8 mouse cellular contexts compared by ENCODE assay signal in genomic region chr13:21721757-21722372, GRCm38 (mm10). TPM values are rescaled to one million over a fixed set of nuclear protein-coding genes. Genes with fewer than 3 reads are reported as not detected.
DNase-seq lines count a peak whose midpoint lies in the region; ATAC-seq and TF ChIP-seq lines count a peak whose summit lies in the region.
"Not testable (repeated sequence)": the region's sequence is repeated elsewhere in the genome, so short reads cannot be mapped to it uniquely, and the experiment has no call there.

TSS of gene Hist1h2bm (plus strand) at chr13:21722044.

- H3K27me3 ChIP-seq in C2C12 (ENCODE audit: control insufficient read depth, insufficient read depth, insufficient read length); heart, embryonic 11.5 days (ENCODE audit: control insufficient read depth, insufficient read depth, low read length); kidney, embryonic 14.5 days (ENCODE audit: control insufficient read depth, insufficient read depth, low read length); limb, embryonic 13.5 days; midbrain, embryonic 14.5 days (ENCODE audit: control insufficient read depth, insufficient read depth, low read length): not testable (repeated sequence)

- not testable (repeated sequence) for H3K79me3 ChIP-seq in C2C12 (ENCODE audit: low read depth)

- peak within 1 kb of the TSS; percentile 31 for H3K4me3 ChIP-seq in C2C12 (ENCODE audit: insufficient read depth, poor library complexity, severe bottlenecking)
- H3K4me3 ChIP-seq in heart, embryonic 11.5 days (ENCODE audit: low read depth, low read length), result peak within 1 kb of the TSS; percentile 42
- H3K4me3 ChIP-seq in kidney, embryonic 14.5 days (ENCODE audit: low read length), result peak within 1 kb of the TSS; percentile 36; the same call in 1 of the 2 replicates
- peak within 1 kb of the TSS; percentile 45 for H3K4me3 ChIP-seq in limb, embryonic 13.5 days
- peak within 1 kb of the TSS; percentile 39 for H3K4me3 ChIP-seq in midbrain, embryonic 14.5 days (replicated peaks; ENCODE audit: low read depth, low read length)

- TF ChIP-seq POLR2A in brain, embryonic 14.5 days (IDR thresholded peaks at IDR 0.05; ENCODE audit: borderline replicate concordance, extremely low read depth, insufficient read depth, insufficient read length, poor library complexity, severe bottlenecking), result peak; percentile 52; the same call in 1 of the 2 replicates

- 0% methylated on average over 35 of the region's 37 CpGs for WGBS in heart, embryonic 11.5 days (ENCODE audit: insufficient replicate concordance)
- WGBS in kidney, embryonic 14.5 days, result under 1% methylated on average over 37 of the region's 37 CpGs
- WGBS in limb, embryonic 13.5 days, result under 1% methylated on average over 37 of the region's 37 CpGs
- WGBS in midbrain, embryonic 14.5 days, result under 1% methylated on average over 37 of the region's 37 CpGs

- H3ac ChIP-seq in C2C12 (ENCODE audit: control insufficient read depth, insufficient read length, low read depth), result peak within 1 kb of the TSS; percentile 85

- TF ChIP-seq CTCF in C2C12 (IDR thresholded peaks at IDR 0.05; ENCODE audit: control insufficient read depth, insufficient read depth, insufficient read length); brain, embryonic 14.5 days (IDR thresholded peaks at IDR 0.05; ENCODE audit: borderline replicate concordance, extremely low read depth, insufficient read depth, insufficient read length): not testable (repeated sequence)

- peak; percentile 98 for DNase-seq in brain, embryonic 14.5 days (ENCODE audit: low read depth)
- peak; percentile 93 for DNase-seq in midbrain, embryonic 14.5 days
- DNase-seq in spleen, postnatal 10 days (ENCODE audit: low spot score in 2 of 2), result peak; percentile 76 to 80

- H3K27ac ChIP-seq in heart, embryonic 11.5 days (ENCODE audit: low read depth, low read length), result peak within 1 kb of the TSS; percentile 86
- H3K27ac ChIP-seq in kidney, embryonic 14.5 days (ENCODE audit: low read depth, low read length), result peak within 1 kb of the TSS; percentile 97
- H3K27ac ChIP-seq in limb, embryonic 13.5 days, result peak within 1 kb of the TSS; percentile 88
- peak within 1 kb of the TSS; percentile 86 for H3K27ac ChIP-seq in midbrain, embryonic 14.5 days (replicated peaks; ENCODE audit: low read depth, low read length)

- peak within 1 kb of the TSS; percentile 71 for H3K9ac ChIP-seq in heart, embryonic 11.5 days (ENCODE audit: low read depth, low read length)
- peak within 1 kb of the TSS; percentile 66 for H3K9ac ChIP-seq in kidney, embryonic 14.5 days (ENCODE audit: low read depth, low read length)
- peak within 1 kb of the TSS; percentile 63 for H3K9ac ChIP-seq in limb, embryonic 13.5 days
- peak within 1 kb of the TSS; percentile 46; the same call in 1 of the 2 replicates for H3K9ac ChIP-seq in midbrain, embryonic 14.5 days (replicated peaks; ENCODE audit: low read length)

- not testable (repeated sequence) for H3K9me3 ChIP-seq in heart, embryonic 11.5 days (replicated peaks; ENCODE audit: control insufficient read depth, low read length); kidney, embryonic 14.5 days (ENCODE audit: control insufficient read depth, low read length); limb, embryonic 13.5 days; midbrain, embryonic 14.5 days (ENCODE audit: control insufficient read depth, low read length)

- H3K79me2 ChIP-seq in C2C12 (ENCODE audit: control insufficient read depth, insufficient read depth), result not testable (repeated sequence)

- peak within 1 kb of the TSS; percentile 68 for H3K4me2 ChIP-seq in heart, embryonic 11.5 days
- peak within 1 kb of the TSS; percentile 56 for H3K4me2 ChIP-seq in kidney, embryonic 14.5 days (replicated peaks; ENCODE audit: low read depth, low read length)
- peak within 1 kb of the TSS; percentile 66 for H3K4me2 ChIP-seq in limb, embryonic 13.5 days (replicated peaks)
- peak within 1 kb of the TSS; percentile 64 for H3K4me2 ChIP-seq in midbrain, embryonic 14.5 days (ENCODE audit: low read length)

- H3K4me1 ChIP-seq in heart, embryonic 11.5 days (ENCODE audit: control insufficient read depth, insufficient read depth, low read length), result not testable (repeated sequence)
- peaks cover 13% of the 10 kb centered on the region; the same call in 1 of the 2 replicates for H3K4me1 ChIP-seq in kidney, embryonic 14.5 days (ENCODE audit: control insufficient read depth, insufficient read depth, low read length)
- peaks cover 33% of the 10 kb centered on the region for H3K4me1 ChIP-seq in limb, embryonic 13.5 days
- peaks cover 20% of the 10 kb centered on the region for H3K4me1 ChIP-seq in midbrain, embryonic 14.5 days (ENCODE audit: control insufficient read depth, insufficient read depth, low read length)

- not testable (repeated sequence) for H3K36me3 ChIP-seq in C2C12 (ENCODE audit: control insufficient read depth, insufficient read depth); heart, embryonic 11.5 days (ENCODE audit: control insufficient read depth, insufficient read depth, low read length); kidney, embryonic 14.5 days (ENCODE audit: control insufficient read depth, insufficient read depth, low read length); limb, embryonic 13.5 days; midbrain, embryonic 14.5 days (ENCODE audit: control insufficient read depth, insufficient read depth, low read length)

- peak; percentile 86 for ATAC-seq in erythroblast, adult 5-6 weeks (replicated peaks; ENCODE audit: low FRiP score, poor library complexity, severe bottlenecking)
- ATAC-seq in heart, embryonic 11.5 days (replicated peaks; ENCODE audit: insufficient number of reproducible peaks, low FRiP score, low TSS enrichment), result peak; percentile 94
- peak; percentile 98 for ATAC-seq in kidney, embryonic 14.5 days (ENCODE audit: low FRiP score, low TSS enrichment)
- peak; percentile 97 for ATAC-seq in limb, embryonic 13.5 days (ENCODE audit: low FRiP score, low read depth)
- ATAC-seq in midbrain, embryonic 14.5 days (ENCODE audit: low FRiP score, low TSS enrichment), result peak; percentile 94

TF ChIP-seq in C2C12, 6 proteins besides CTCF, POLR2A, EP300 and RAD21:
- TF ChIP-seq CEBPB (IDR thresholded peaks at IDR 0.05; ENCODE audit: low read depth) (peak; percentile 22), MAX (IDR thresholded peaks at IDR 0.05) (peak; percentile 35)
TF ChIP-seq in C2C12: peak in this region for 2; not testable (repeated sequence) for 4.

RNA-seq across cellular contexts. Expression of gene Hist1h2bm, which starts in this region (rescaled TPM):
- polyA plus RNA-seq in C2C12 (2012; fragmentation: generic; extraction: Trizol), result 3.4 TPM
- polyA plus RNA-seq in brain, embryonic 14.5 days (2012; rRNA removed), result 17.0 and 18.2 TPM in 2 replicates
- 65.8 and 82.8 TPM in 2 replicates for total RNA-seq in erythroblast, adult 5-6 weeks (2015; ENCODE audit: low replicate concordance)
- 254 and 277 TPM in 2 replicates for total RNA-seq in erythroblast, adult 5-6 weeks (2017; ENCODE audit: low replicate concordance)
- 1.4 and 1.6 TPM in 2 replicates for polyA plus RNA-seq in heart, embryonic 11.5 days (2014; fragmentation: Nextera tagmentation; extraction: Ambion mirVana)
- 6.8 and 12.6 TPM in 2 replicates for polyA plus RNA-seq in kidney, embryonic 14.5 days (2014; fragmentation: Nextera tagmentation; extraction: Ambion mirVana)
- polyA plus RNA-seq in limb, embryonic 13.5 days (2015; fragmentation: Nextera tagmentation; extraction: Ambion mirVana), result 6.1 and 7.8 TPM in 2 replicates
- 1.1 and 1.4 TPM in 2 replicates for polyA plus RNA-seq in midbrain, embryonic 14.5 days (2014; fragmentation: Nextera tagmentation; extraction: Ambion mirVana)

Comparison
In these comparisons a context has a peak if more than half of its experiments do, and no peak if none do; other contexts are left out.
1. Peak in every context shown above with its lines: DNase-seq, ATAC-seq, H3K4me3 ChIP-seq and H3K27ac ChIP-seq.